Mouse (Mus musculus): ENCODE measurements around the gene Zfyve27. TPM values are rescaled to one million over a fixed set of nuclear protein-coding genes. Genes with fewer than 3 reads are reported as not detected.

Gene Zfyve27
- polyA plus RNA-seq (2016; fragmentation: Nextera tagmentation; extraction: Ambion mirVana) = 27.6 and 30.8 TPM in 2 replicates

DNA sequence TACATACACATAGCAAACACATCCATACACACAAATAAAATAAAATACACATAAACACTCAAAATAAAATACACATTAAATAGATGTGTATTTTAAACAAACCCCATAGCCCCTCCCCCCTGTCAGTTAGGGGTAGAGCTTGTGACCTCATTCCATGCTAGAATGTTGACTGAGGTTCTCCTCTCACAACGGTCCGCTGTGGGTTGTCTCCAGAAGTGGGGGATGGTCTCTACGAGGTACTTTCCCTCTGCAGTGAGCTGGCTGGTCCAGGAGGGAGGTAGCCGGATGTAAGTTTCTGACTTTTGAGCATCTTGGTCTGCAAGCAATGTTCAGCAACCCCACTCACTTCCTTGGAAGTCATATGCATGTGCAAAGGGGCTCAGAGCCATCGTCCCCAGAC lies at the start of gene Zfyve27:
Zfyve27 (plus strand) TSS at position 188 of the 400 bp plus-strand sequence.
- DNase-seq (ENCODE audit: low spot score) = no peak
- no peaks in the 10 kb centered on the region for H3K36me3 ChIP-seq
- H3K4me3 ChIP-seq = no peak within 1 kb of the TSS
- 82% methylated on average over 5 of the region's 5 CpGs for WGBS
- H3K4me1 ChIP-seq = peaks cover 9% of the 10 kb centered on the region; the same call in 1 of the 2 replicates
- peaks cover 28% of the 10 kb centered on the region for H3K27me3 ChIP-seq (ENCODE audit: low read depth, poor library complexity, severe bottlenecking)
- no peak within 1 kb of the TSS for H3K27ac ChIP-seq
- no peaks in the 10 kb centered on the region for H3K9me3 ChIP-seq (replicated peaks)

- no peak for DNase-seq (ENCODE audit: low spot score)
- WGBS = 91% methylated on average over 4 of the region's 4 CpGs
- Histone ChIP-seq H3K36me3 (peaks cover 90% of the 10 kb centered on the region), H3K27ac (no peak overlapping the region), H3K4me3 (no peak overlapping the region), H3K27me3 (ENCODE audit: low read depth, poor library complexity, severe bottlenecking) (no peaks in the 10 kb centered on the region), H3K4me1 (no peaks in the 10 kb centered on the region), H3K9me3 (replicated peaks) (no peaks in the 10 kb centered on the region)
Measured at GRCm38 (mm10) chr19:42115783-42116335, 47.9 kb upstream of the Zfyve27 start.

DNA sequence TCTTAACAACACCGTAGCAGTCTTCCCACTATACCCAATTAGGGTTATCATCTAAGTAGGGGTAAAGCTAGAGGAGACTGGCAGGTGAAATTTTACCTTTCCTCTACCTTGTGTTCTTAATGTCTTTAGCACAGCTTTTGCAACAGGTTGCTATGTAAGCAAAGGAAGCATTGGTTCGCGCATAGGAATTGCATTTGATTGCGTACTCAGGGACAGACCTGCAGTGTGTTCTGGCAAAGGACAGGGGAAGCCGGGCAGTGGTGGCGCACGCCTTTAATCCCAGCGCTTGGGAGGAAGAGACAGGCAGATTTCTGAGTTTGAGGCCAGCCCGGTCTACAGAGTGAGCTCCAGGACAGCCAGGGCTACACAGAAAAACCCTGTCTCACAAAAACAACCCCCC lies 45.6 kb upstream of the Zfyve27 start:
- Histone ChIP-seq H3K27ac (no peak overlapping the region), H3K27me3 (ENCODE audit: low read depth, poor library complexity, severe bottlenecking) (no peaks in the 10 kb centered on the region), H3K4me1 (no peaks in the 10 kb centered on the region), H3K4me3 (no peak overlapping the region), H3K36me3 (peaks cover 97% of the 10 kb centered on the region), H3K9me3 (replicated peaks) (no peaks in the 10 kb centered on the region)
- no peak for DNase-seq (ENCODE audit: low spot score)
- 97% methylated on average over 9 of the region's 9 CpGs for WGBS

DNA sequence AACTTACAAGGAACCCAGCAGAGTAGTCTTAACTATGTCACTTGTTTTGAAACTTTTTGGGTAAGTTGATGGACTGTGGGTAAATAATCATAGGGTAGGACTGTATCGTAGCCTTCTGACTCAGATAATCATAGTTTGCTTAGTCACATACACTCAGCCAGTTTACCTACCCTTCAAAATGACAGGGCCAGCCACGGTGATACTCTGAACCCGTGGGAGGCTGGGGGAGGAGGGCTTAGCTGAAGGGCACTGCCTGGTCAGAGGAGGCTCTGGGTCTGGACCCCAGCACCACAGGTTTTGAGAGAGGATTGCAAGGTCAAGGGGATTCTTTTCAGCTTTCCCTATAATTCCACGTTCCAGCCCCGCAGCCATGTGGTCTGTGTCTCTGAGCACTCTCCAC lies 45.2 kb upstream of the Zfyve27 start:
- 89% methylated on average over 5 of the region's 5 CpGs for WGBS
- no peaks in the 10 kb centered on the region for H3K4me1 ChIP-seq
- no peaks in the 10 kb centered on the region for H3K27me3 ChIP-seq (ENCODE audit: low read depth, poor library complexity, severe bottlenecking)
- H3K36me3 ChIP-seq = peaks cover 97% of the 10 kb centered on the region
- no peak for DNase-seq (ENCODE audit: low spot score)
- H3K9me3 ChIP-seq (replicated peaks) = no peaks in the 10 kb centered on the region
- no peak overlapping the region for H3K4me3 ChIP-seq
- no peak overlapping the region for H3K27ac ChIP-seq

GRCm38 (mm10) chr19:42120451-42120850 lies 43.3 kb upstream of the Zfyve27 start:
- H3K4me3 ChIP-seq = no peak overlapping the region
- DNase-seq (ENCODE audit: low spot score) = no peak
- H3K4me1 ChIP-seq = no peaks in the 10 kb centered on the region
- no peaks in the 10 kb centered on the region for H3K27me3 ChIP-seq (ENCODE audit: low read depth, poor library complexity, severe bottlenecking)
- 91% methylated on average over 8 of the region's 8 CpGs for WGBS
- peaks cover 92% of the 10 kb centered on the region for H3K36me3 ChIP-seq
- no peaks in the 10 kb centered on the region for H3K9me3 ChIP-seq (replicated peaks)
- no peak overlapping the region for H3K27ac ChIP-seq

DNA sequence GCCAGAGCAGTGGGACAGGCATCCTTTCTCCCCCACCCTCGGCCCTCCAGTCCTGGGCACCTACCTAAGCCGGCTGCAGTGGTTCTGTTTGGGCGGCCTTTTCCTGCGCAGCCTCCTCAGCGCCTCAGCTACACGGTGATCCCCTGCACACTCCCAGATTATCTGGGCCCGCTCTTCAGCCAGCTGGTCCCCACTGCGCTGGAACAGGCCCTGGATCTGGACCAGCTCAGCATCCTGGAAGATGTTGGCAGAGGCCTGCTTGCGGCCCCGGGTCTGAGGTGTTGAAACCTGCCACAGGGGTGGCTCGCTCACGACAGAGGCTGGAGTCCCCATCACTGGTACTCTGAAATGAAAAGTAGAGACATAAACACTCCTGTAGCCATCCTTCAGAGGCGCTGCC lies 39.1 kb upstream of the Zfyve27 start:
- DNase-seq (ENCODE audit: low spot score) = no peak
- peaks cover 53% of the 10 kb centered on the region for H3K36me3 ChIP-seq
- no peak overlapping the region for H3K27ac ChIP-seq
- H3K9me3 ChIP-seq (replicated peaks) = no peaks in the 10 kb centered on the region
- peaks cover 20% of the 10 kb centered on the region for H3K4me1 ChIP-seq
- 86% methylated on average over 13 of the region's 13 CpGs for WGBS
- H3K27me3 ChIP-seq (ENCODE audit: low read depth, poor library complexity, severe bottlenecking) = no peaks in the 10 kb centered on the region
- no peak overlapping the region for H3K4me3 ChIP-seq

GRCm38 (mm10) chr19:42125501-42126218 lies 38.1 kb upstream of the Zfyve27 start:
- Histone ChIP-seq H3K9me3 (replicated peaks) (no peaks in the 10 kb centered on the region), H3K27me3 (ENCODE audit: low read depth, poor library complexity, severe bottlenecking) (no peaks in the 10 kb centered on the region), H3K4me1 (peaks cover 28% of the 10 kb centered on the region), H3K27ac (no peak overlapping the region), H3K36me3 (peaks cover 43% of the 10 kb centered on the region), H3K4me3 (no peak overlapping the region)
- 90% methylated on average over 11 of the region's 11 CpGs for WGBS
- no peak for DNase-seq (ENCODE audit: low spot score)

DNA sequence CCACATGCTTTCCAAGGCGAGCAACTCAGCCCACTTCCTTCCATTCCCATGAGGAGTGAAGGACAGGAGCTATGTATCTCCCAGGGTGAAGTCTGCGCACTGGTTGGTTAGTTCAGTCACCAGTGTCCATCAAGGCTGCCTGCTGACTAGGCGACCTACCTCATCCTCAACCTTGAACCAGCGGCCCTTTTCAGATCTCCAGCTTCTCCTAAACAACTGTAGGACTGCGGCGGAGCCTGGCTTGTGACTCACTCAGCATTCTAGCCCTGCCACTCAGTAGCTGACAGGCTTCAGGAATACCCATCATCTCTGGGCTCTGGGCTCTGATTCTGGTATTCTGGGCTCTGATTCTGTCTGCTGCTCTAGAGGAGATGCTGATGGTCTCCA lies 37.5 kb upstream of the Zfyve27 start:
- peaks cover 28% of the 10 kb centered on the region for H3K4me1 ChIP-seq
- no peaks in the 10 kb centered on the region for H3K27me3 ChIP-seq (ENCODE audit: low read depth, poor library complexity, severe bottlenecking)

DNA sequence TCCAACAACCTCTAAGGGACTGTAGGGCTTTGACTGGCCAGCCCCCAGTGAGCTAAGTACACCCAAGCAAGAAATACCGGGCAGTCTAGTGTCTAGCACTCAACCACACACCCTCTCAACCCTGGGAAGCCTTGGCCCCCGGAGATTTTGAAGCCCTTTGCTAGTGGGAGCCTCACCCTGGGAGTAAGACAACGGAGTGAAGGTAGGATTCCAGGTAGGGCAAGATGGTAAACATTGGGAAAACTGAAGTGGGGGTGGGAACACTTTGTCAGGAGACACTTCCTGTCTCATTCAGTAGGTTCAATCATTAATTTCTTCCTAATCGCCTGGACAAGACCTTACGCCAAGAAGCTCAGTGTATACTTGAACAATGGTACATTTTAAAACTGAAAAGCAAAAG lies 36.7 kb upstream of the Zfyve27 start:
- Histone ChIP-seq H3K4me3 (no peak overlapping the region), H3K27me3 (ENCODE audit: low read depth, poor library complexity, severe bottlenecking) (no peaks in the 10 kb centered on the region), H3K27ac (no peak overlapping the region), H3K9me3 (replicated peaks) (no peaks in the 10 kb centered on the region), H3K36me3 (peaks cover 30% of the 10 kb centered on the region), H3K4me1 (peaks cover 28% of the 10 kb centered on the region)
- 92% methylated on average over 5 of the region's 5 CpGs for WGBS
- no peak for DNase-seq (ENCODE audit: low spot score)

More for the DNA sequence above, 37.5 kb upstream of the Zfyve27 start:
- no peak overlapping the region for H3K27ac ChIP-seq
- WGBS = 88% methylated on average over 6 of the region's 6 CpGs
- no peak overlapping the region for H3K4me3 ChIP-seq
- H3K36me3 ChIP-seq = peaks cover 38% of the 10 kb centered on the region
- H3K9me3 ChIP-seq (replicated peaks) = no peaks in the 10 kb centered on the region
- no peak for DNase-seq (ENCODE audit: low spot score)

- Histone ChIP-seq H3K9me3 (replicated peaks) (no peaks in the 10 kb centered on the region), H3K27me3 (ENCODE audit: low read depth, poor library complexity, severe bottlenecking) (no peaks in the 10 kb centered on the region), H3K4me1 (peaks cover 28% of the 10 kb centered on the region), H3K36me3 (peaks cover 18% of the 10 kb centered on the region), H3K4me3 (peak overlapping the region; percentile 72), H3K27ac (peak overlapping the region; percentile 90)
- no peak for DNase-seq (ENCODE audit: low spot score)
- WGBS = 5% methylated on average over 23 of the region's 23 CpGs
Measured at GRCm38 (mm10) chr19:42128052-42128740, 35.6 kb upstream of the Zfyve27 start.

DNA sequence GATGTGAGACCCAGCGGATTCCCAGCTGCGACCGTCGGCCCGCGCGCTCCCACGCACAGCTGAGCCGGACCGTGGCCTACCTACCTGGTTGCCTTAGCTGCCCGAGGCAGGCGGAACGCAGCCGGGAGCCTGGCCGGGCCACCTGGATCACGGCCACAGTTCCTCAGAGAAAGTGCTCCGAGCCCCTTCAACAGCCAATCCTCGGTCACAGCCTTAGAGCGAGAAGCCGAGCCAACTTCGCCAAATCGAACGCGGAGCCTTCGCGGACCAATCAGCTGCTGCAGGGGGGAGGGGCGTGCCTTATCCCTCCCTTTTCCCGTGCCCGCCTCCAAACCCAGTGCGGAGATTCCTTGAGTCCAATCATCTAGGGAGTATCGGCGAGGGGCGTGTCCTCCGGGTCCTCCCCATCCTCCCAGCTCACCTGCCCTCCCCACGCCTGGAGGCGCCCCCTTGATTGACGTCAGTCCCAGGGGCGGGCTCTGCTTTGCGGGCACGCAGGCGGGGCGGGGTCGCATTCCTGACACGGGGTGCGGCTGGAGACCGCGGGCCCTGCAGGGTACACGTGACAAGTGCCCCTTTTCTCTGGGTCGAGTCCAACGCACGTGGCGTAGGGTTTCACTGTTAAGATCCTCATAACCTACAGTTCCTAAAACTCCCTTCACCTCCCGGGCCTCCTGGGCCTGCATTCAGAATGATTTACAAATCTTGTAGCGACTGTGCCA lies 34.8 kb upstream of the Zfyve27 start, which contains the start of gene Avpi1:
Avpi1 (minus strand) TSS at position 273 of the 722 bp plus-strand sequence.
- peak; percentile 98 for DNase-seq (ENCODE audit: low spot score)
- Histone ChIP-seq H3K4me3 (peak within 1 kb of the TSS; percentile 72), H3K27ac (peak within 1 kb of the TSS; percentile 90), H3K9me3 (replicated peaks) (no peaks in the 10 kb centered on the region), H3K27me3 (ENCODE audit: low read depth, poor library complexity, severe bottlenecking) (no peaks in the 10 kb centered on the region), H3K4me1 (peaks cover 28% of the 10 kb centered on the region), H3K36me3 (peaks cover 10% of the 10 kb centered on the region)
- WGBS = under 1% methylated on average over 54 of the region's 54 CpGs

DNA sequence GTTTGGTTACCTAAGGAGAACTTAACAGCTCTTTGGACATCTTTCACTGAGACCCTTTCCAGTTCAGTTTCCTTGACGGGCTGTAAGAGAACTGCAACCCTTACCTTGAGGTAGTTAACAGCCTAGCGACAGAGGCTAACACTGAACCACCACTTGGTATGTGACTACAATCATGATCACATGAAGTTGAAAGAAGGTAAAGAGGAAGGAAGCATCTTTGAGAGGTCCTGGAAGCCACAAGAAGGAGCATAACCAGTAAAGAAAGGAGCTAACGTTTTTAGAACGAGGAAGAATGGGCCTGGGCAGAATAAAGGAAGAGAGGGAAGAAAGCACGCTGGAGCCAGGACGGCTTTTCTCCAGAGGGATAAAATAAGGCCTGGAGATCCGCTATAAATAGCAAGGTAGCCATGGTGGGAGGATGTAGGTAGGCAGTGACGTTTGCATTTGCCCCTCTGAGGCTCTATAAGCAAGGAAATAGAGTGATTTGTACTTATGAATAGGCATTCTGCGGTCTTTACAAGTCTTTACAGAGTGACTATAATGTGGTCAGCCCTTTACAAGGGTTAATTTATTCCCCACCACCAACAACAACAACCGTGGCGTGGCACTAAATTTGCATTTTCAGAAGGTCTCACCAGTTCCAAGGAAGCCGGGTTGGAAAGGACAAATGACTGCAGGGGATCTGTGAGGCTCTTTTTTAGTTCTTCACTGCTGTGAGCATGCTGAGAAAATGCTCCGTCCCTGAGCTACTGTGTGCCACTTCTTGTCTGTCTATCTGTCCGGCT lies 34.0 kb upstream of the Zfyve27 start:
- WGBS = 37% methylated on average over 14 of the region's 14 CpGs
- Histone ChIP-seq H3K4me1 (peaks cover 28% of the 10 kb centered on the region), H3K27me3 (ENCODE audit: low read depth, poor library complexity, severe bottlenecking) (no peaks in the 10 kb centered on the region), H3K9me3 (replicated peaks) (no peaks in the 10 kb centered on the region), H3K27ac (peak overlapping the region; percentile 90), H3K4me3 (peak overlapping the region; percentile 72), H3K36me3 (peaks cover 3% of the 10 kb centered on the region)
- no peak for DNase-seq (ENCODE audit: low spot score)
